Mouse (Mus musculus): ENCODE data around the gene Myh11.
A peak's percentile ranks its signal among the peaks of the same experiment; 100 is the strongest.

The Myh11 gene

GRCm38 (mm10) chr16:14265203-14265920 is 25.8 kb downstream of the Myh11 start:
- peak; percentile 62 for DNase-seq (ENCODE audit: low read depth)

- DNase-seq (ENCODE audit: low read depth): no peak
Measured at GRCm38 (mm10) chr16:14264504-14264903, 26.7 kb downstream of the Myh11 start.

- no peak for DNase-seq (ENCODE audit: low read depth)
Measured at GRCm38 (mm10) chr16:14263241-14263640, 27.9 kb downstream of the Myh11 start.

GRCm38 (mm10) chr16:14262410-14262809 is 28.8 kb downstream of the Myh11 start:
- no peak for DNase-seq (ENCODE audit: low read depth)

GRCm38 (mm10) chr16:14258856-14259255 is 32.3 kb downstream of the Myh11 start:
- no peak for DNase-seq (ENCODE audit: low read depth)

GRCm38 (mm10) chr16:14253586-14253985 is 37.6 kb downstream of the Myh11 start:
- no peak for DNase-seq (ENCODE audit: low read depth)

- no peak for DNase-seq (ENCODE audit: low read depth)
Measured at GRCm38 (mm10) chr16:14252877-14253276, 38.3 kb downstream of the Myh11 start.

GRCm38 (mm10) chr16:14249913-14250312 is 41.3 kb downstream of the Myh11 start:
- DNase-seq (ENCODE audit: low read depth): no peak

- peak; percentile 38 for DNase-seq (ENCODE audit: low read depth)
Measured at GRCm38 (mm10) chr16:14242553-14242952, 48.6 kb downstream of the Myh11 start.

- peak; percentile 56 for DNase-seq (ENCODE audit: low read depth)
Measured at GRCm38 (mm10) chr16:14242059-14242458, 49.1 kb downstream of the Myh11 start.

- DNase-seq (ENCODE audit: low read depth): peak; percentile 94
Measured at GRCm38 (mm10) chr16:14237100-14237723, 54.0 kb downstream of the Myh11 start.

GRCm38 (mm10) chr16:14215156-14215555 is 76.0 kb downstream of the Myh11 start:
- DNase-seq (ENCODE audit: low read depth): no peak

GRCm38 (mm10) chr16:14198798-14199197 is 92.4 kb downstream of the Myh11 start:
- peak; percentile 15 for DNase-seq (ENCODE audit: low read depth)

- DNase-seq (ENCODE audit: low read depth): peak; percentile 83
Measured at GRCm38 (mm10) chr16:14195427-14195826, 95.7 kb downstream of the Myh11 start.

GRCm38 (mm10) chr16:14194164-14194950 is 96.8 kb downstream of the Myh11 start:
- no peak for DNase-seq (ENCODE audit: low read depth)

GRCm38 (mm10) chr16:14185516-14185915 is 105.7 kb downstream of the Myh11 start:
- DNase-seq (ENCODE audit: low read depth): no peak

GRCm38 (mm10) chr16:14183856-14184255 is 107.3 kb downstream of the Myh11 start:
- no peak for DNase-seq (ENCODE audit: low read depth)

- no peak for DNase-seq (ENCODE audit: low read depth)
Measured at GRCm38 (mm10) chr16:14182360-14182759, 108.8 kb downstream of the Myh11 start.

GRCm38 (mm10) chr16:14180163-14180733 is 110.9 kb downstream of the Myh11 start:
- no peak for DNase-seq (ENCODE audit: low read depth)

- no peak for DNase-seq (ENCODE audit: low read depth)
Measured at GRCm38 (mm10) chr16:14178041-14178440, 113.1 kb downstream of the Myh11 start.

- no peak for DNase-seq (ENCODE audit: low read depth)
Measured at GRCm38 (mm10) chr16:14169706-14170105, 121.5 kb downstream of the Myh11 start.

GRCm38 (mm10) chr16:14166490-14166889 is 124.7 kb downstream of the Myh11 start:
- no peak for DNase-seq (ENCODE audit: low read depth)

GRCm38 (mm10) chr16:14163731-14164130 is 127.4 kb downstream of the Myh11 start:
- no peak for DNase-seq (ENCODE audit: low read depth)

All from NIH3T3 (cell line).